Mouse (Mus musculus) v-Abl transformed pro-B cells (cell line): ENCODE data around the gene Mttp.

Experiments
- in situ Hi-C, 2 experiments: fragments of 400-800 bp; cut with MboI; formaldehyde crosslinking; loops; one replicate each; pipeline ENCODE4 v1.15.1; 2025; ENCODE audit not compliant: unreplicated experiment in 2 of 2

Mttp gene

DNA sequence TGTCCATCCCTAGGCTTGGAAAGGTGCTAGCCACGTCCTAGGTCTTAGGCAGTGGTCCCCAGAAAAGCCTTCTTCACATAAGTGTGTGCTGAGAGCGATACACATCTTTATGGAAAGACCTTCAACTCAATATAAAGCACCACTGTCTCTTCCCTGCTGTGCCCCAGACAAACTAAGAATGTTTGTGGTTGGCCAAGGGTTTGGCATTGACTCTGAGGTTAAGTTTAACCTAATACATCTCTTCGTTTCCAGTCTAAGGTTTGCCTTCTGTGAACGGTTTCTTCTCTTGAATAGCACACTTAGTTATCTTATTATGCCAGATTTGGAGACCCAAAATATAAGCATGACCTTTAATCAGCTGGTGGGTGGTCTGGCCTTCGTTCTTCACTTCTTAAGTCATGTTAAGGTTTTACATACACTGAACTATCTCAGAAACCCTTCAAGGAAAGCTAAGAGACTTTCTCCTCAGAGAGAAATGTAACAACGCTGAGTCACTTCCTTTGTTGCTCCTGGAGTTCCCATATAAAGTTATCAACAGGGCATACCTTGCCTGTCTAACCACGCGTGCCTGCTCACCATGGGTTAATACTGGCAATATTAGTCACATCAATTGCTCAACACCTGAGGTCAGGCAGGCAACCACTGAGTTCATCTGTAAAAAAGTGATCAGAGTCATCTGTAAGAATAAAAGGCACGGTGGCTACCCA, 83.4 kb downstream of the Mttp start:
- in situ Hi-C loops, result no loop called here

DNA sequence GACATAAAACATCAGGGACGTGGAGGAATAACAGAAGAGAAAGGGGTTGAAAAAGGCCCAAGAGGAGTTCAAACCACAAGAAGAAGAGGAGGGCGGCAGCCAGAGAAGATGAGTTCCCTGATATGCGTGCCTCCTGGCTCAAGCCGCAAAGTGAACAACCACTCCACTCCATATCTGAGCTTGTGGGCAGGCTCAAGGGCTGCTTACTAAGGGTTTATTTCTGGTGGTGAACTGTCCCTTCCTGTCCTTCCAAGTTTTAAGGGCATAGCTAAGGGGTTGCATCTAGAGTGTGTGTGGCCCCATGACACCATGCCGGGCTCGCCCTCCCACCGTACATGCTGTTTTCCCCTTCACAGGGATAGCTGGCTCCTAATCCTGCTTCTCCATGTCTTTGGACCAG, 84.3 kb downstream of the Mttp start:
- in situ Hi-C loops, result no loop called here

DNA sequence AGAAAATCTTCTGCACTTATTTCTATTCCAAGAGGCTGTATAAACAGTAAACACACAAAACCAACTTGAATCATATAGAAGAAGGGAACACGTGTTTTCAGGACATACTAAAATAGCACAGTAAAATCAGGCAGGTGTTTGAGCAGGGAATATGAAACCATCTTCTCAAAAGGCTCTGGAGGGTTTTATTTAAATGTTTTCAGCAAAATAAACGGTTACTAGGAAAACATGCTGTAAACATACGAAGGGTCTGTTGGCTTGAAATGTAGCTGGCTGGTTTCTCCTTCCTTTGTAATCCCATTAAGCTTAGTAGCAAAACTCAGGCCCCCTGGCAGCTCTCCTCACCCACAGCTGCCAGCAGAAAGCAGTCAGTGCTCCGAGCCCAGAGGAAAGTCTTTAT, 86.5 kb downstream of the Mttp start:
- in situ Hi-C loops, result no loop called here

DNA sequence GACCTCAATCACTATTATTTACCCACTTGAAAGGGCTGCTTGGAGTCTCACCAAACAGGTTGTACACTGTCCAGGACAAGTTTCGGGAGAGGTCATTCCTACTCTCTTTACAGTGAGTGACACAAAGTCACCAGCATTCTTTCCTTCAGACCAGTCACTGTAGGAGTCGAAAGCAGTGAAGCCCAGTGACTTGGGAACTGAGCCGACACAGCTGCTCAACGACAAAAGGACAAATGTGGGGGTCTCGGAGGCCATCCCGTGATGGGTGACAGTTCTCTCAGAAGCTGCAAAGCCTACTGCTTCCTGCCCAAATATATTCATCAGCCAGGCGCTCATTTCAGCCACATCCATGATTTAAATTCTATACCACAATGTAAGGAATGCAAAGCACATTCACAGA, 87.8 kb downstream of the Mttp start:
- in situ Hi-C loops, result no loop called here

DNA sequence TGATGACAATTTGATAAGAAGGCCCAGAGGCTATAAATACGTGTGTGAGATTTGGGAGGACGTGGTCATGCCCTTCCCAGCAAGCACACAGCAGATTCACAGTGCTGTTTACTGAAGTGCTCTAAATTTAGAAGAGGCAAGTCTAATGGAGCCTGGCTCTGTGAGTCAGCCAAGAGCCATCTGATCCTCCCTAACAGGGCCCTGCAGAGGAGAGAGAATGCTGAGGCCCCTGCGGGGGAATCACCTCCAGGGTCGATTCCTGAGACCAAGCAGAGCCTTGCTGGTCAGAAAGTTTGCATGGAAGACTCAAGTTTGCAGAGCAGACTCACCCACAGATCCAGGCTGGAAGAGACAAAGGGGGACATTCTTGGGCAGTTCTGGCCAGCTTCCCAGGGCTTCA, 90.8 kb downstream of the Mttp start:
- in situ Hi-C loops, result no loop called here

DNA sequence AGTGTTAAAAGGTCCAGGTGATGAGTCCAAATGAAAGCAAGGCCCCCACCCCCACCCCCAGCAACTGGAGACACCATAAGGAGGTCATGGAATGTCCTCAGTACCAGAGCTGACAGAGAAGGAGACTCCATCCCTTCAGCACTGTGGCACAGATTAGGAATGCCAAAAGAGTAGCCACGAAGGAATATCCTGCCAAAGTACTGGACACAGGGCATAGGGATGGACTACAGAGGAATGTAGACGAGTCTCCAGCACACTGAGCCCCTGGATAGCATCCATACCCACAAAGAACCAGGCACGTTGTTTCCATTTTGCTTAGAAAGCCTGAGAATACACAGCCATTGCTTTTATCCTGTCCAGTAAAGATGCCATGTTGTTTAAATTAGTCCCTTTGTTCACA, 93.3 kb downstream of the Mttp start:
- in situ Hi-C loops, result no loop called here

DNA sequence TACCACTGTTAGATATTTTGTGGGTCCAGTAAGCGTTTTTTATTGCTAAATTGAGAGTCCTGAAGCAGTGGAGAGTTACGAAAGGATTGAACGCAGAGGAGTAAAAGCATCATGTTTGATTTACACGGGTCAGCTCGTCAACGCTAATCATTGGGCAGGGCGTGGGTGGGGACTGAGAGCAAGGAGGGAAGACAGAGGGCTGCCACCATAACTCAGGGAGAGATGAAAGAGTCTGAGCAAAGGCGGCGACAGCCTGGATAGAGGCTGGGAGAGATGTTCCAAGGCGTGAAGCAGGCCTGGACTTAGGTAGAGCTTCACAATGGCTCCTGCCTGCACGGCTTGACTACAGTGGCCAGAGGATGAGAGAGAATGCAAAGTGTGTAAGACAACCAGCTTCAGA, 94.0 kb downstream of the Mttp start:
- in situ Hi-C loops, result no loop called here

DNA sequence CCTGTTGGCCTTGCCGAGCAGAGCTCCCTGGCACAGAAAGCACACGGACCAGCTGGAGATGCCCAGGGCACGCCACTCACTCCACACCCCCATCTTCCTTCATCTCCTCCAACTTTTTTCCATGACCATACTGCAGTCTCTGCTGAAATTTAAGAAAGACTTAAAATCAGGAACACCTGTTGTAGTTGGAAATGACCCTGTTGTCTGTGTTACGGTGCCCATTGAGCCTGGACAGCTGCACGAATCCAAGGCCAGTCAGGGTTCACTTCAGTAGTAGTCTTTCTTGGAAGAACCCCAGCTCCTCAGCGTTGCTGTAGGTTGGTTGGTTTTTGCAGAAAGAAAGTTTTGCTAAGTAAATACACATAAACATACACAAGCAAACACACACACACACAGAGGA, 95.2 kb downstream of the Mttp start:
- in situ Hi-C loops, result no loop called here

DNA sequence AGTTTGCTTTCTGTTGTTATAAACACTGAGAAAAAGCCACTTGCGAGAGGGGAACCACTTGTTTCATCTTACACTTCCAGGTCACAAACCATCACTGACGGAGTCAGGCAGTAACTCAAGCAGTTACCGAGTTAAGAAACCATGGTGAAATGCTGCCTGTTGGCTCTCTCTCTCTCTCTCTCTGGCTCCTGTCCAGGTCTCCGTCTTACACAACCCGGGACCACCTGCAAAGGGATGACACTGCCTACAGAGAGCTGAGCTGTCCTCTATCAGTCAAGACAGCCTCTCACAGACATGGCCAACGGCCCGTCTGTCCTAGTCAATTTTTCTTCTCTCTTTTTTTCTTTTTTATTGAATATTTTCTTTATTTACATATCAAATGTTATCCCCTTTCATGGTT, 101.5 kb downstream of the Mttp start:
- in situ Hi-C loops, result no loop called here

DNA sequence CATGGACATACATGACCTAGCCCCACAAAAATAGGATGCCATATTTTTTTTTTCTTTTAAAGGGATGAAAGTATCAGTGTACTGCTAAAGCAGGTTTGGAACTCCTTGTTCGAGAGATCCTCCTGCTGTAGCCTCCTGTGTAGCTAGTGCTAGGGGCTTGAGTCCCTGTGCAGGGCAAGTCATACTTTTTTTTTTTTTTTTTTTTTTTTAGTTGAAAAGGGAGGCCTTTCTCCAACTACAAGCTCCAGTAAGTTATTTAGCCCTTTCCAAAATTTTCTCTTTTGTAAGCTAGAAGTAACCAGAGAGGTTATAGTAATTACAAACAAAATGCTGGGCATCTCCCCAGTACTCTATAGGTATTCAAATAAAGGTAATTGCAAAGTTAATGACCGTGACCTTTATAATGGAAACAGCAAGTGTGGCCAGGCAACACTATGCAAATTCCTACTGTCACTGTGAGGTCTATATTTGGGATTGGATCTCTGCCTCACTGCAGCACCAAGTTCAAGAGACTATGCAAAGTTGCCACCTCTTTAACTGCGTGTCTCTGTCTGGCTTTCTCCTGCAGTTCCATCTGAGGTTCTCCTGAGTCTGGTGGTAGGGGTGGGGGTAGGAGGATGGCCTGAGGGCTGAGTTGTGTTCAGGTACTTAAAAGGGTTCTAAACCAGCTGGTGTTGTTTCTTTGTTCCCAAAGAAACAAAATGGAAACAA, 103.0 kb downstream of the Mttp start:
- in situ Hi-C loops, result no loop called here

DNA sequence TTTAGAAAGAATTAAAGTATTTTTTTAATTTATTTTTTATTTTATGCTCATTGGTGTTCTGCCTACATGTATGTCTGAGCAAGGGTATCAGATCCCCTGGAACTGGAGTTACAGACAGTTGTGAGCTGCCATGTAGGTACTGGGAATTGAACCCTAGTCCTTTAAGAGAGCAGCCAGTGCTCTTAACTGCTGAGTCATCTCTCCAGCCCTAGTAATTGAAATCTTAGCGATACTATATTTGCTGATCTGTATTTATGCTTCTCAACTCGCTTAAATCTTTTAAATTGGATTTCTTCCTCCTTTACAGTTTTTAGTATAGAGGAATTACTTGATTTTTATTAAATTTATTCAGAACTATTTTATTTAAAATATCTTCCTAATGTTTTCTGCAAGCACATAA, 103.8 kb downstream of the Mttp start:
- in situ Hi-C loops, result no loop called here
